Mouse (Mus musculus) intestine, embryonic 15.5 days (tissue): ENCODE measurements around the gene Plxnd1. TPM values are rescaled to one million over a fixed set of nuclear protein-coding genes. Genes with fewer than 3 reads are reported as not detected.

ENCODE experiments used
- ATAC-seq: fragments of 200-750 bp; cut with Nextera tagmentation; 2 replicates; pipeline ENCODE4 v1.8.0; 2017; ENCODE audit warnings: moderate TSS enrichment, moderate library complexity
- H3K27ac ChIP-seq: fragments of 300-500 bp; sonication (generic); 2 replicates; pipeline ENCODE4 v1.5.1; 2015; ENCODE audit warnings: mild to moderate bottlenecking, inconsistent platforms
- H3K27me3 ChIP-seq: fragments of 300-500 bp; sonication (generic); replicated peaks from 2 replicates; pipeline ENCODE4 v1.6.1; 2015; ENCODE audit warnings: inconsistent platforms
- H3K36me3 ChIP-seq: fragments of 300-500 bp; sonication (generic); 2 replicates; pipeline ENCODE4 v1.6.1; 2015; ENCODE audit warnings: inconsistent platforms
- H3K4me1 ChIP-seq: fragments of 300-500 bp; sonication (generic); replicated peaks from 2 replicates; pipeline ENCODE4 v1.6.1; 2015; ENCODE audit warnings: inconsistent platforms
- H3K4me2 ChIP-seq: fragments of 300-500 bp; sonication (generic); replicated peaks from 2 replicates; pipeline ENCODE4 v1.6.1; 2015; ENCODE audit warnings: mild to moderate bottlenecking, inconsistent platforms
- H3K4me3 ChIP-seq: fragments of 300-500 bp; sonication (generic); replicated peaks from 2 replicates; pipeline ENCODE4 v1.5.1; 2015; ENCODE audit warnings: inconsistent platforms
- H3K9ac ChIP-seq: fragments of 300-500 bp; sonication (generic); 2 replicates; pipeline ENCODE4 v1.6.1; 2015; ENCODE audit warnings: inconsistent platforms
- H3K9me3 ChIP-seq: fragments of 300-500 bp; sonication (generic); 2 replicates; pipeline ENCODE4 v1.6.1; 2016; ENCODE audit warnings: inconsistent platforms
- WGBS: fragments of 180-500 bp; shearing (Covaris S2); methylation state at CpG from one replicate; pipeline ENCODE4 v1.1.7; 2015; 5-methylcytosine and 5-hydroxymethylcytosine counted together
- polyA plus RNA-seq: library from polyadenylated mRNA; unstranded; fragments of >200 nt; fragmentation: Nextera tagmentation; extraction: Ambion mirVana; gene quantifications from 2 replicates; pipeline ENCODE4 v1.2.1, GENCODE M21; 2015

Plxnd1 gene
- polyA plus RNA-seq, 1 experiment from 2014 or later: 28.9 TPM

GRCm38 (mm10) chr6:115960322-115960721 is 34.5 kb downstream of the Plxnd1 start:
- H3K9ac ChIP-seq: no peak overlapping the region
- ATAC-seq: no peak
- H3K4me1 ChIP-seq: peaks cover 35% of the 10 kb centered on the region
- peaks cover 2% of the 10 kb centered on the region; the same call in 1 of the 2 replicates for H3K36me3 ChIP-seq
- H3K27ac ChIP-seq: no peak overlapping the region
- WGBS: 92% methylated on average over 19 of the region's 19 CpGs
- no peak overlapping the region for H3K4me2 ChIP-seq
- no peak overlapping the region for H3K4me3 ChIP-seq
- no peaks in the 10 kb centered on the region for H3K27me3 ChIP-seq
- H3K9me3 ChIP-seq: no peaks in the 10 kb centered on the region

GRCm38 (mm10) chr6:115959151-115959691 is 35.6 kb downstream of the Plxnd1 start:
- no peak overlapping the region for H3K4me3 ChIP-seq
- H3K27me3 ChIP-seq: no peaks in the 10 kb centered on the region
- WGBS: 59% methylated on average over 7 of the region's 7 CpGs
- H3K9me3 ChIP-seq: no peaks in the 10 kb centered on the region
- no peak overlapping the region for H3K4me2 ChIP-seq
- ATAC-seq: no peak
- 0 out of 2 replicates have a peak overlapping the region, but pooled peaks have one; percentile 5 for H3K27ac ChIP-seq
- H3K4me1 ChIP-seq: peaks cover 39% of the 10 kb centered on the region
- peaks cover 5% of the 10 kb centered on the region; the same call in 1 of the 2 replicates for H3K36me3 ChIP-seq
- H3K9ac ChIP-seq: no peak overlapping the region

DNA sequence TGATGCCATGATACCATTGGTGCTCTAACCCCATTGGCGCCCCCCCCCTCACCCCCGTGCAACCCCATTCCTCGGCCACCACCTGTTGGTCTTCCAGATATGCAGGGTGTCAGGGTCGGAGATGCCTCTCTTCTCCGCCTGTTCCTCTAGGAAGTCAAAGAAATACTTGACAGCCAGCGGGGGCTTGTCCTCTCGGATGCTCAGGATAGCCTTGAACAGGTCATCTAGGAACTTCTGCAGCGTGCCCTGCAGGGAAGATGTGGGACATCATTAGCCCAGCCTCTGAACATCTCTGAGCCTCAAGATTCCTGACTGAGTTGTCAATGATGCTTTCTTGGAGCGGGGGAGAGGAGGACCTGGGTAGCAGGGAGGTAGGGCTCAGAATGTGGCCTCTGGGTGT is 36.4 kb downstream of the Plxnd1 start:
- Histone ChIP-seq H3K36me3 (peaks cover 3% of the 10 kb centered on the region; the same call in 1 of the 2 replicates), H3K27ac (no peak overlapping the region), H3K9ac (no peak overlapping the region), H3K27me3 (no peaks in the 10 kb centered on the region), H3K9me3 (no peaks in the 10 kb centered on the region), H3K4me3 (no peak overlapping the region), H3K4me1 (peaks cover 39% of the 10 kb centered on the region), H3K4me2 (no peak overlapping the region)
- 87% methylated on average over 9 of the region's 9 CpGs for WGBS
- ATAC-seq: no peak

DNA sequence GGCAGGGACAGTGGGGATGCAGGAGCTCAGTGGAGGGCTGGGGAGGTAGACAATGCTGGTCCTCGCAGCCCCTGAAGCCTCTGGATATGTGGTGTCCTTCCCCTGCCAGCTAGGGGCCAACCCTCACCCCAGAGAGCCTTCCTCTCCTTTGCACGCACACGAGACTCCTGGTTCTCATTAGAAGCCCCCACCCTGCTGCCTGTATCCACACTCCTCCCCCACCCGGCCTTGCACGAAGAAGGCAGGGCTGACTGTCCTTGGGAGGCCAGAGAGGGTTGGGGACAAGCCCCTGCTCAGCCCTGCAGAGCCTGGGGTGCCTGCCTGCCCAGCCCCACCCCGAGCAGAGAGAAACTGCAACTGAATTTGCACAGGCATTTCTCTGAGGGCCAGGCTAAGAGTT is 37.1 kb downstream of the Plxnd1 start:
- Histone ChIP-seq H3K27ac (peak overlapping the region; percentile 33; the same call in 1 of the 2 replicates), H3K4me1 (peaks cover 39% of the 10 kb centered on the region)
- ATAC-seq: no peak

DNA sequence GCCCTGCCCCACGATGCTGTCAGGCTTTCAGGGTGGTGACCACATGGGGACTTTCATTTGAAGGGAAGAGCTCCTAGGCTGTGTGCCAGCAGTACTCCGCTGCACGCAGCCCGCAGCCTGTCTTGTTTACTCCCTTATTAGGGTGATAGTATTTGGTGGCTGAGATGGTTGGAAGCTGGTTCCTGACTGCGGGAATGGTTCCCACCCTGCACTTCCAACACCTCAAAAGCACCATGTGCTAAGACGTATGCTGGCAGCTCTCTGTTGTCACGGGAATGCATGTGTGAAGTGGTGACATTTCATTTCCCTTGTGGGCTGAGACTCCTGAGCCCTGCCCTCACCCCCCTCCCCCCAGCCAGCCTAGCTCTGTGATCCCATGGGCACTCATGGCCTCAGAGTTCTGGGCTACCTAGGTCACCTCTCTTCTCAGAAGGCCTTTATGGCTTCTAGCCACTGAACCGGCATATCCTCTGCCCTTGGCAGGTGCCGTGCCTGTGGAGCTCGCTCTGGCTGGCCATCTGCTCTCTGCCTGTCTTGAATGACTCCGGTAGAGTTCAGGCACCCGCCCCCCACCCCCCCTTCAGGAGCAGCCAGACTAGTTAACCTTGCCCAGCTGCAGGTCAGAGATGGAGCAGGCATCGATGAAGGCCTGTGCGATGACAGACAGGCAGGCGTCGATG is 37.7 kb downstream of the Plxnd1 start:
- peak overlapping the region; percentile 33 for H3K27ac ChIP-seq
- H3K9me3 ChIP-seq: no peaks in the 10 kb centered on the region
- ATAC-seq: peak; percentile 75
- 43% methylated on average over 16 of the region's 16 CpGs for WGBS
- 0 out of 2 replicates have a peak overlapping the region, but pooled peaks have one; percentile 19 for H3K4me2 ChIP-seq
- peaks cover 3% of the 10 kb centered on the region; the same call in 1 of the 2 replicates for H3K36me3 ChIP-seq
- H3K27me3 ChIP-seq: no peaks in the 10 kb centered on the region
- H3K4me1 ChIP-seq: peaks cover 39% of the 10 kb centered on the region
- H3K9ac ChIP-seq: no peak overlapping the region
- H3K4me3 ChIP-seq: no peak overlapping the region

More for the DNA sequence above, 37.1 kb downstream of the Plxnd1 start:
- Histone ChIP-seq H3K4me2 (no peak overlapping the region), H3K36me3 (peaks cover 3% of the 10 kb centered on the region; the same call in 1 of the 2 replicates), H3K4me3 (no peak overlapping the region), H3K9ac (no peak overlapping the region), H3K9me3 (no peaks in the 10 kb centered on the region), H3K27me3 (no peaks in the 10 kb centered on the region)
- 47% methylated on average over 6 of the region's 6 CpGs for WGBS

- WGBS: 53% methylated on average over 13 of the region's 13 CpGs
- Histone ChIP-seq H3K27ac (peak overlapping the region; percentile 33), H3K4me3 (no peak overlapping the region), H3K9ac (no peak overlapping the region), H3K4me1 (peaks cover 39% of the 10 kb centered on the region), H3K4me2 (peak overlapping the region; percentile 19), H3K27me3 (no peaks in the 10 kb centered on the region), H3K36me3 (0 out of 2 replicates have a peak, but pooled peaks cover 3% of the 10 kb centered on the region), H3K9me3 (no peaks in the 10 kb centered on the region)
- ATAC-seq: no peak; the same call in 1 of the 2 replicates
These were observed 38.3 kb downstream of the Plxnd1 start for GRCm38 (mm10) chr6:115956418-115956921.

DNA sequence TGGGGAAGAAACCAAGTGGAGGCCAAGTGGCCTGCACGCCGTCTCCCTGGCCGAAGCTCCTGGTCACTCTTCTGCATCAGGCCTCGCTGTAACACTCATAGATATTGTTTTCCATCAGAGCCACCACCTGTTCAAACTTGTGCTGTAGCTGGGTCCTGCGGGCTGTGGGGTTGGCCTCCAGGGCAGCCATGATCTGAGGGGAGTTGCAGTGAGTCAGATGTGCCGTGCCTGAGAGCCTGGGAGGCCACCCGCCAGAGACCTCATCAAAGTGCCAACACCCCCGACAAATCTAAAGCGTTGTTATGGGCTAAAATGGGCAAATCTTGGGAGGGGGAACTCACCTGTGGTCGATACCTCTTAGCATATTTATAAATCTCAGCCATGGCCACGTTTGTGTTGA is 39.1 kb downstream of the Plxnd1 start:
- Histone ChIP-seq H3K36me3 (0 out of 2 replicates have a peak, but pooled peaks cover 3% of the 10 kb centered on the region), H3K9ac (no peak overlapping the region), H3K4me2 (no peak overlapping the region), H3K4me3 (no peak overlapping the region), H3K9me3 (no peaks in the 10 kb centered on the region), H3K27me3 (no peaks in the 10 kb centered on the region), H3K4me1 (peaks cover 39% of the 10 kb centered on the region), H3K27ac (no peak overlapping the region)
- ATAC-seq: no peak
- 86% methylated on average over 11 of the region's 11 CpGs for WGBS

- H3K9me3 ChIP-seq: no peaks in the 10 kb centered on the region
- no peak overlapping the region for H3K4me3 ChIP-seq
- H3K4me2 ChIP-seq: no peak overlapping the region
- ATAC-seq: no peak
- peaks cover 39% of the 10 kb centered on the region for H3K4me1 ChIP-seq
- no peak overlapping the region for H3K27ac ChIP-seq
- 93% methylated on average over 4 of the region's 4 CpGs for WGBS
- 0 out of 2 replicates have a peak, but pooled peaks cover 3% of the 10 kb centered on the region for H3K36me3 ChIP-seq
- no peak overlapping the region for H3K9ac ChIP-seq
- no peaks in the 10 kb centered on the region for H3K27me3 ChIP-seq
These were observed 39.6 kb downstream of the Plxnd1 start for GRCm38 (mm10) chr6:115955169-115955568.

DNA sequence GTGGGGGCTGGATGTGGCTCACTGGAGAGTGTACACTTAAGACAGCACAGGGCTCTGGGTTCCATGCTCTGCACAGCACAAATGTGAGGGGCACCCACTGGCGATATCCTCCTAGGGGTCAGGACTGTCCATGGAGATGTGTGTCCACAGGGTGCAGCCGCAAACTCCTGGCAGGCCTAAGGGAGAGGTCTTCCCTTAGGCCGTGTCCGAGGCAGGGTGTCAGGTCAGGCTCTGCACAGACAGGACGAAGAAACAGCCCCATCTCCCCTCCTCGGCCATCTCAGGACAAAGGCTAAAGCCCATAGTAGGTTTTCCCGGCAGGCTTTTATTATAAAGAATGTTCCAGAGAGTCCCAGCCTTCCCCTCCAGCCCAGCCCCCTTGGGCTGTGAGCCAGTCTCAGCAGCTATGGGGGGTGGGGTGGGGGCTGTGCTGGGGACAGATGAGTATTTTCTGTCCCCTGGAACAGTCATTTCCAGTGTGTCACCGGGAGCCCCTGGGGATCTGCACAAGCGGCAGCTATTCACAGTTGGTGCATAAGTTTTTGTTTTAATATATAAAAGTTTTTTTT is 40.2 kb downstream of the Plxnd1 start:
- no peak for ATAC-seq
- H3K36me3 ChIP-seq: 0 out of 2 replicates have a peak, but pooled peaks cover 3% of the 10 kb centered on the region
- H3K9me3 ChIP-seq: no peaks in the 10 kb centered on the region
- H3K9ac ChIP-seq: no peak overlapping the region
- H3K4me3 ChIP-seq: no peak overlapping the region
- 75% methylated on average over 9 of the region's 9 CpGs for WGBS
- no peak overlapping the region for H3K27ac ChIP-seq
- no peak overlapping the region for H3K4me2 ChIP-seq
- H3K27me3 ChIP-seq: no peaks in the 10 kb centered on the region
- peaks cover 36% of the 10 kb centered on the region for H3K4me1 ChIP-seq

DNA sequence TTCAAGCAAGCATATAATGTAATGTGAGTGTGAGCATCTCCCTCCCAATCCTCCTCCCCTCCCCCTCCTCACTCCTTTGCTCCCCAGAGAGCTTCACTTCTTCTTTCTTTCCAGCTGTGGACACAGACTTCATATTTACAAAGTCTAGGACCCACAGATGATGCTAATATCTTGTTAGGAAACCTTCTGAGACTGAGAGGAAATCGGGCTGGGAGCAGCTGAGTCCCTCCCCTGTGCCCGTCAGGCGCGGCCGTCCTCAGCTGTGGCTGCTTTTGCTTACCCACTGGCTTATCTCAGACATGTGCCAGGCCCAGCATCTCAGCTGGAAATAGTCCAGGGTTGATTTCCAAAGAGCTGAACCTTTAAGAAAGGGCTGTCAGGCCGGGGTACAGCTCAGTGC is 48.4 kb downstream of the Plxnd1 start:
- H3K27ac ChIP-seq: no peak overlapping the region
- H3K27me3 ChIP-seq: no peaks in the 10 kb centered on the region
- H3K4me3 ChIP-seq: no peak overlapping the region
- H3K4me2 ChIP-seq: no peak overlapping the region
- ATAC-seq: no peak
- no peaks in the 10 kb centered on the region for H3K36me3 ChIP-seq
- 50% methylated on average over 6 of the region's 6 CpGs for WGBS
- no peaks in the 10 kb centered on the region for H3K9me3 ChIP-seq
- H3K9ac ChIP-seq: no peak overlapping the region
- 0 out of 2 replicates have a peak, but pooled peaks cover 5% of the 10 kb centered on the region for H3K4me1 ChIP-seq

DNA sequence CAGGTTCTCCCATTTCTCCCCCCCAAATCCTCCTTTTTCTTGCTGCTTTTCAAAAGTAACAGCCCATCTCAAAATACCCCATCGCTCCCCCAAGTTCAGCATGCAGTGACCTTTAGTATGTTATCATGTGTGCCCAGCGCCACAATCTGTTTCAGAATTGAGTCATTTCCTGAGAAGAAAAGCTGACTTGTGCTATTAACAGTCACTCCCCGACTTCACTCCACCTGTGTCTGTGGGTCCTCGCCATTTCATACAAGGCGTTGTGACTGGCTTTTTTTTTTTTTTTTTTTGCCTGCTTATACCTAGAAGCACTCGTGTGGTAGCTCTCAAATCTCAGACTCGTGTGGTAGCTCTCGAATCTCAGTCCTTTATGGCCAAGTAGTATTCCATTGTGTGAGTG is 49.2 kb downstream of the Plxnd1 start:
- ATAC-seq: no peak
- 77% methylated on average over 8 of the region's 8 CpGs for WGBS

DNA sequence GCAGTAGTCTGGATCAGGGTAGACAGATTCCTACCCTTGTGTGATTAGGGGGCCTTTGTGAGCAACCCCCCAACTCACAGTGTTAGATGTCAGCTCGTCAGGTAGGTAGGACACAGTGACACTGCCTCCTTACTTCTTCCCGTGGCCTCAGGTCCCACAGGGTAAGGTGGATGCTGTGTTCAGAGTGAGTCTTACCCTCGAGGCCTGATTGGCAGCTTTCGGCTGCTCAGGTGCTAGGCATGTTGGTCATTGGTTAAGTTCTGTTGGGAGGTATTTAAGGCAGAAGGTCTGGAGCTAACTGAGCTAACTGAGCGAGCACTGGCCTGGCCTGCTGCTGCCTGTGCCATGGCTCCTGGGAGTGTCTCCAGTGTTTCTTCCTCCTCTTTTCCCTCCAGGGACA is 50.2 kb downstream of the Plxnd1 start, which contains the start of gene H1foo:
Gene H1foo (plus strand): TSS at position 301 of the 400 bp plus-strand sequence.
- Histone ChIP-seq H3K4me2 (no peak within 1 kb of the TSS), H3K4me3 (no peak within 1 kb of the TSS), H3K4me1 (peaks cover 10% of the 10 kb centered on the region), H3K27ac (no peak within 1 kb of the TSS), H3K9ac (no peak within 1 kb of the TSS), H3K9me3 (no peaks in the 10 kb centered on the region), H3K27me3 (no peaks in the 10 kb centered on the region), H3K36me3 (no peaks in the 10 kb centered on the region)
- 90% methylated on average over 5 of the region's 5 CpGs for WGBS
- ATAC-seq: no peak

More for the DNA sequence above, 49.2 kb downstream of the Plxnd1 start:
- Histone ChIP-seq H3K4me1 (peaks cover 10% of the 10 kb centered on the region), H3K27me3 (no peaks in the 10 kb centered on the region), H3K9me3 (no peaks in the 10 kb centered on the region), H3K4me3 (no peak overlapping the region), H3K4me2 (no peak overlapping the region), H3K27ac (no peak overlapping the region), H3K36me3 (no peaks in the 10 kb centered on the region), H3K9ac (no peak overlapping the region)
